Mouse (Mus musculus): ENCODE data around the gene Cd52. TPM values are rescaled to one million over a fixed set of nuclear protein-coding genes. Genes with fewer than 3 reads are reported as not detected.
"Not testable (repeated sequence)": the region's sequence is repeated elsewhere in the genome, so short reads cannot be mapped to it uniquely, and the experiment has no call there.

The Cd52 gene
- polyA plus RNA-seq (2015; fragmentation: Nextera tagmentation; extraction: Ambion mirVana): 114 and 125 TPM in 2 replicates

GRCm38 (mm10) chr4:134094923-134095547 is at the start of gene Cd52:
Gene Cd52, minus strand, starts transcription at chr4:134095082.
- H3K4me2 ChIP-seq (ENCODE audit: low read depth, low read length): peak within 1 kb of the TSS; percentile 59
- WGBS (ENCODE audit: insufficient replicate concordance): 37% methylated on average over 3 of the region's 3 CpGs

DNA sequence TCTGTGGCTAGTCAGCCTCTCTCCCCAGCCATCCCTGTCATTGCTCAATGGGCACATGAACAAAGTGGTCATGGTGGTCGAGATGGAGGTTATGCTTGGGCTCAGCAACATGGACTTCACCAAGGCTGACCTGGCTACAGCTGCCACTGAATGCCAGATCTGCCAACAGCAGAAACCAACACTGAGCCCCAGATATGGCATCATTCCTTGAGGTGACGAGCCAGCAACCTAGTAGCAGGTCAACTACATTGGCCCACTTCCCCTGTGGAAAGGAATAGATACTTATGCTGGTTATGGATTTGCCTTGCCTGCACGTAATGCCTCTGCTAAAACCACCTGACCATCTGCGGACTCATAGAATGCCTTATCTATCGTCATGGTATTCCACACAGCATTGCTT is 49.4 kb upstream of the Cd52 start:
- 87% methylated on average over 5 of the region's 5 CpGs for WGBS (ENCODE audit: insufficient replicate concordance)
- not testable (repeated sequence) for ATAC-seq; H3K9me3 ChIP-seq (ENCODE audit: low read length); H3K4me1 ChIP-seq (ENCODE audit: insufficient read depth); DNase-seq; H3K9ac ChIP-seq (replicated peaks); H3K27ac ChIP-seq (ENCODE audit: low read depth); H3K4me2 ChIP-seq (ENCODE audit: low read depth, low read length); H3K27me3 ChIP-seq (ENCODE audit: insufficient read depth, low read length); H3K4me3 ChIP-seq (ENCODE audit: low read depth, low read length)
- peaks cover 33% of the 10 kb centered on the region for H3K36me3 ChIP-seq (replicated peaks; ENCODE audit: insufficient read depth, low read length)

More at GRCm38 (mm10) chr4:134094923-134095547, at the start of gene Cd52:
- H3K27me3 ChIP-seq (ENCODE audit: insufficient read depth, low read length): no peaks in the 10 kb centered on the region
- no peaks in the 10 kb centered on the region for H3K9me3 ChIP-seq (ENCODE audit: low read length)
- no peak for TF ChIP-seq EP300 (IDR thresholded peaks at IDR 0.05; ENCODE audit: low read depth)
- no peak for TF ChIP-seq CTCF (IDR thresholded peaks at IDR 0.05; ENCODE audit: low read depth)
- ATAC-seq (no peak), DNase-seq (peak; percentile 57)
- H3K9ac ChIP-seq (replicated peaks): peak within 1 kb of the TSS; percentile 30; the same call in 1 of the 2 replicates
- no peaks in the 10 kb centered on the region for H3K36me3 ChIP-seq (replicated peaks; ENCODE audit: insufficient read depth, low read length)
- peak within 1 kb of the TSS; percentile 55 for H3K27ac ChIP-seq (ENCODE audit: low read depth)
- peaks cover 12% of the 10 kb centered on the region for H3K4me1 ChIP-seq (ENCODE audit: insufficient read depth)
- H3K4me3 ChIP-seq (ENCODE audit: low read depth, low read length): peak within 1 kb of the TSS; percentile 43

DNA sequence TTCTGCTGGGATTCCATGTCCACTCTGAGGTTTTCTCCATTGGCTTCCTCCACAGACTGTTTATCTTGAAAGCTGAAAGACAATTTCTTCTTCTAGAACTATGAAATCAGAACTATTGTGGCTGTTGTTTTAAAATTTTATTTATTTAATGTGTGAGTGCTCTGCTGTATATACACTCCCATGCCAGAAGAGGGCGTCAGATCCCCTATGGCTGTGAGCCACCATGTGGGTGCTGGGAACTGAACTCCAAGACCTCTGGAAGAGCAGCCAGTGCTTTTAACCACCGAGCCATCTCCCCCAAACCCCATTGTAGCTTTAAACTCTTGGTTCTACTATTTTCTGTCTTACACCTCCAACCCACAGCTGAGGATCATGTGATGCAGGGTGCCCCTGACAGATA is 44.0 kb upstream of the Cd52 start:
- Histone ChIP-seq H3K4me3 (ENCODE audit: low read depth, low read length) (no peak overlapping the region), H3K4me2 (ENCODE audit: low read depth, low read length) (no peak overlapping the region), H3K36me3 (replicated peaks; ENCODE audit: insufficient read depth, low read length) (peaks cover 18% of the 10 kb centered on the region), H3K4me1 (ENCODE audit: insufficient read depth) (no peaks in the 10 kb centered on the region), H3K27me3 (ENCODE audit: insufficient read depth, low read length) (no peaks in the 10 kb centered on the region), H3K27ac (ENCODE audit: low read depth) (no peak overlapping the region), H3K9me3 (ENCODE audit: low read length) (no peaks in the 10 kb centered on the region), H3K9ac (replicated peaks) (no peak overlapping the region)
- peak; percentile 38 for TF ChIP-seq CTCF (IDR thresholded peaks at IDR 0.05; ENCODE audit: low read depth)
- no peak for TF ChIP-seq EP300 (IDR thresholded peaks at IDR 0.05; ENCODE audit: low read depth)
- no peak for ATAC-seq
- no peak for DNase-seq
- 85% methylated on average over 2 of the region's 2 CpGs for WGBS (ENCODE audit: insufficient replicate concordance)

DNA sequence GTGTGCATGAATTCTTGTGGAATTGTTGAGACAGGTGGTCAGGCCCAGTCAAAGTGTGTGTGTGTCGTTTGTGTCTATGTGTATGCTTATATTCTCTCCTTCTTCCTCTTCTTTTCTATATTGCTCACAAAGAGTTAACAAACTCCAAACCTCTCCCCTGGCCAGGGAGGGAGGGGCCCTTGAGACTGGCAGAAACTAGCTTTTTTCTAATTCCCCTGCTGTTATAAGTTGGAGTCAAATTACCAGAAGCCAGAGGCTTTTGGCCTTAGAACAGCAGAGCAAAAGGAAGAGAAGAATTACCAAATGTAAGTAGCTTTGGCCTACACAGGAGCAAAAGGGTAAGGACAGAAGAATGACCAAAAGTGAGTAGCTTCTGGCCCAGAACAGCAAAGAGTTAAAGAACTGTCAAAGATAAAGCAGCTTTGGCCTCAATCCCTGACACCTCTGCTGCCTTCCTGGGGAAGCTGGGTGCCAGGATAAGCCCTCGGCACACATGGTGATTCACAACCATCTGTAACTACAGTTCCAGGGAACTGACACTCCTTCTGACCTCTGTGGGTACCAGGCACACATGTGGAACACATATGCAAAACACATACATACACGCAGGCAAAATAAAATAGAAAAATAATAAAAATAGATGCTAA is 41.5 kb upstream of the Cd52 start:
- no peaks in the 10 kb centered on the region for H3K4me1 ChIP-seq (ENCODE audit: insufficient read depth)
- 59% methylated on average over 3 of the region's 3 CpGs for WGBS (ENCODE audit: insufficient replicate concordance)
- ATAC-seq (no peak), DNase-seq (no peak)
- no peak overlapping the region for H3K4me2 ChIP-seq (ENCODE audit: low read depth, low read length)
- H3K27me3 ChIP-seq (ENCODE audit: insufficient read depth, low read length): no peaks in the 10 kb centered on the region
- TF ChIP-seq CTCF (IDR thresholded peaks at IDR 0.05; ENCODE audit: low read depth) (no peak), EP300 (IDR thresholded peaks at IDR 0.05; ENCODE audit: low read depth) (no peak)
- H3K36me3 ChIP-seq (replicated peaks; ENCODE audit: insufficient read depth, low read length): peaks cover 18% of the 10 kb centered on the region
- H3K27ac ChIP-seq (ENCODE audit: low read depth): no peak overlapping the region
- no peak overlapping the region for H3K9ac ChIP-seq (replicated peaks)
- no peaks in the 10 kb centered on the region for H3K9me3 ChIP-seq (ENCODE audit: low read length)
- H3K4me3 ChIP-seq (ENCODE audit: low read depth, low read length): no peak overlapping the region

DNA sequence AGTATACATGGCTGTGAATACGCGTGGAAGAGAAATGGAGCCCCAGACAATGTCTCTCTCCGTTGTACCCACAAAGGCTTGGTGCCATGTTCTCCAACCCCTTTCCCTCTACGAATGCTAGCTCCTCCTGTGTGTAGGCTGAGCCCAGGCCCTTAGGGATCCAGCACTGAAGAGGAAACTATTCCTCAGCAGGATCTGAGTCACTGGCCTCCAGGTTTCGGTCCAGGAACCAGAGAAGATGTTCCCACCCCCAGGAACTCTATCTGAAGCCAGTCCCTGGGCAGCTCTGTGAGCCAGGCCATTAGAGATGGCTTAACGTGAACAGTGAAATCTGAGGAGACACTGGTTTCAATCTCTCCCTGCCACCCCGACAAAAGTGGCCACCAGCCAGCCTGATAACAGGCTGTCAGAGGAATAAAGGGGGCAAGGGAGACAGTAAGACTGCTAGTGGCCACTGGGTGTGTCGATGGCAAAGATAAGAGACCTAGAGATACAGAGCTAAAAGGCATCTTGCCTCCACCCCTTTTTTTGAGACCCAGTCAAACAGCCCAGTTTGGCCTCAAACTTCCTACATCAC is 37.7 kb upstream of the Cd52 start:
- peaks cover 31% of the 10 kb centered on the region for H3K4me1 ChIP-seq (ENCODE audit: insufficient read depth)
- DNase-seq (no peak), ATAC-seq (no peak)
- WGBS (ENCODE audit: insufficient replicate concordance): 68% methylated on average over 8 of the region's 8 CpGs
- H3K4me2 ChIP-seq (ENCODE audit: low read depth, low read length): no peak overlapping the region
- no peaks in the 10 kb centered on the region for H3K27me3 ChIP-seq (ENCODE audit: insufficient read depth, low read length)
- TF ChIP-seq EP300 (IDR thresholded peaks at IDR 0.05; ENCODE audit: low read depth) (no peak), CTCF (IDR thresholded peaks at IDR 0.05; ENCODE audit: low read depth) (no peak)
- no peak overlapping the region for H3K9ac ChIP-seq (replicated peaks)
- H3K36me3 ChIP-seq (replicated peaks; ENCODE audit: insufficient read depth, low read length): peaks cover 14% of the 10 kb centered on the region
- no peak overlapping the region for H3K27ac ChIP-seq (ENCODE audit: low read depth)
- no peaks in the 10 kb centered on the region for H3K9me3 ChIP-seq (ENCODE audit: low read length)
- H3K4me3 ChIP-seq (ENCODE audit: low read depth, low read length): no peak overlapping the region

GRCm38 (mm10) chr4:134132117-134132516 is 37.2 kb upstream of the Cd52 start:
- no peak overlapping the region for H3K4me2 ChIP-seq (ENCODE audit: low read depth, low read length)
- H3K9ac ChIP-seq (replicated peaks): no peak overlapping the region
- peaks cover 35% of the 10 kb centered on the region for H3K4me1 ChIP-seq (ENCODE audit: insufficient read depth)
- peaks cover 13% of the 10 kb centered on the region for H3K36me3 ChIP-seq (replicated peaks; ENCODE audit: insufficient read depth, low read length)
- no peak overlapping the region for H3K4me3 ChIP-seq (ENCODE audit: low read depth, low read length)
- ATAC-seq (no peak), DNase-seq (no peak)
- no peak for TF ChIP-seq CTCF (IDR thresholded peaks at IDR 0.05; ENCODE audit: low read depth)
- TF ChIP-seq EP300 (IDR thresholded peaks at IDR 0.05; ENCODE audit: low read depth): no peak
- no peaks in the 10 kb centered on the region for H3K27me3 ChIP-seq (ENCODE audit: insufficient read depth, low read length)
- H3K9me3 ChIP-seq (ENCODE audit: low read length): no peaks in the 10 kb centered on the region
- H3K27ac ChIP-seq (ENCODE audit: low read depth): no peak overlapping the region
- 81% methylated on average over 3 of the region's 3 CpGs for WGBS (ENCODE audit: insufficient replicate concordance)

Measured in liver, postnatal 0 days (tissue).